Mouse (Mus musculus) midbrain, embryonic 10.5 days (tissue): Measurements from ENCODE around the gene Mrpl47. TPM values are rescaled to one million over a fixed set of nuclear protein-coding genes. Genes with fewer than 3 reads are reported as not detected.
"Not testable (repeated sequence)": the region's sequence is repeated elsewhere in the genome, so short reads cannot be mapped to it uniquely, and the experiment has no call there.

Experiments used
- DNase-seq: peaks from one replicate; pipeline ENCODE4 v3.0.0-alpha.2; 2017; ENCODE audit warnings: low spot score
- H3K27ac ChIP-seq: fragments of 300-500 bp; sonication (generic); replicated peaks from 2 replicates; pipeline ENCODE4 v1.5.1; 2016; ENCODE audit warnings: mild to moderate bottlenecking
- H3K27me3 ChIP-seq: fragments of 300-500 bp; sonication (generic); 2 replicates; pipeline ENCODE4 v1.6.1; 2016; ENCODE audit warnings: low read depth, mild to moderate bottlenecking; ENCODE audit not compliant: poor library complexity, severe bottlenecking
- H3K36me3 ChIP-seq: fragments of 300-500 bp; sonication (generic); 2 replicates; pipeline ENCODE4 v1.6.1; 2016; ENCODE audit warnings: mild to moderate bottlenecking, moderate library complexity
- H3K4me1 ChIP-seq: fragments of 300-500 bp; sonication (generic); 2 replicates; pipeline ENCODE4 v1.6.1; 2016
- H3K4me3 ChIP-seq: fragments of 300-500 bp; sonication (generic); 2 replicates; pipeline ENCODE4 v1.5.1; 2016; ENCODE audit warnings: mild to moderate bottlenecking, moderate library complexity
- H3K9me3 ChIP-seq: fragments of 300-500 bp; sonication (generic); replicated peaks from 2 replicates; pipeline ENCODE4 v1.6.1; 2016; ENCODE audit warnings: mild to moderate bottlenecking
- WGBS: fragments of 180-500 bp; shearing (Covaris S2); methylation state at CpG from one replicate; pipeline ENCODE4 v1.1.7; 2016; 5-methylcytosine and 5-hydroxymethylcytosine counted together
- polyA plus RNA-seq: library from polyadenylated mRNA; unstranded; fragments of >200 nt; fragmentation: Nextera tagmentation; extraction: Ambion mirVana; gene quantifications from 2 replicates; pipeline ENCODE4 v1.2.1, GENCODE M21; 2016

Gene Mrpl47
- polyA plus RNA-seq, 1 experiment from 2014 or later, result 38.6 TPM

GRCm38 (mm10) chr3:32704021-32704420 lies 33.4 kb downstream of the Mrpl47 start:
- DNase-seq, H3K9me3 ChIP-seq, H3K4me1 ChIP-seq, H3K27me3 ChIP-seq, H3K4me3 ChIP-seq, H3K27ac ChIP-seq, H3K36me3 ChIP-seq: not testable (repeated sequence)
- WGBS, result 93% methylated on average over 6 of the region's 6 CpGs

- Histone ChIP-seq H3K27ac (no peak overlapping the region), H3K4me3 (no peak overlapping the region), H3K36me3 (no peaks in the 10 kb centered on the region), H3K27me3 (no peaks in the 10 kb centered on the region), H3K9me3 (no peaks in the 10 kb centered on the region), H3K4me1 (peaks cover 10% of the 10 kb centered on the region)
- WGBS, result 44% methylated on average over 7 of the region's 7 CpGs
- DNase-seq, result peak; percentile 86
These were observed 39.1 kb downstream of the Mrpl47 start for GRCm38 (mm10) chr3:32698228-32698863.

GRCm38 (mm10) chr3:32695583-32695980 lies 41.8 kb downstream of the Mrpl47 start:
- H3K4me3 ChIP-seq, result no peak overlapping the region
- no peaks in the 10 kb centered on the region for H3K36me3 ChIP-seq
- no peaks in the 10 kb centered on the region for H3K9me3 ChIP-seq
- H3K27me3 ChIP-seq, result no peaks in the 10 kb centered on the region
- H3K4me1 ChIP-seq, result peaks cover 10% of the 10 kb centered on the region
- no peak for DNase-seq
- H3K27ac ChIP-seq, result no peak overlapping the region
- 90% methylated on average over 4 of the region's 4 CpGs for WGBS

GRCm38 (mm10) chr3:32694737-32695582 lies 42.4 kb downstream of the Mrpl47 start:
- Histone ChIP-seq H3K27ac (no peak overlapping the region), H3K36me3 (no peaks in the 10 kb centered on the region), H3K4me3 (no peak overlapping the region), H3K27me3 (no peaks in the 10 kb centered on the region), H3K4me1 (peaks cover 10% of the 10 kb centered on the region), H3K9me3 (no peaks in the 10 kb centered on the region)
- WGBS, result 82% methylated on average over 12 of the region's 12 CpGs
- DNase-seq, result no peak

- DNase-seq, result no peak
- WGBS, result 55% methylated on average over 5 of the region's 5 CpGs
These were observed 43.2 kb downstream of the Mrpl47 start for GRCm38 (mm10) chr3:32694211-32694610.

GRCm38 (mm10) chr3:32691841-32692240 lies 45.6 kb downstream of the Mrpl47 start:
- no peaks in the 10 kb centered on the region for H3K9me3 ChIP-seq
- no peaks in the 10 kb centered on the region for H3K36me3 ChIP-seq
- no peak overlapping the region for H3K27ac ChIP-seq
- peaks cover 10% of the 10 kb centered on the region for H3K4me1 ChIP-seq
- no peak for DNase-seq
- no peak overlapping the region for H3K4me3 ChIP-seq
- WGBS, result 81% methylated on average over 5 of the region's 5 CpGs
- H3K27me3 ChIP-seq, result no peaks in the 10 kb centered on the region

More at GRCm38 (mm10) chr3:32694211-32694610, 43.2 kb downstream of the Mrpl47 start:
- Histone ChIP-seq H3K4me3 (no peak overlapping the region), H3K36me3 (no peaks in the 10 kb centered on the region), H3K27me3 (no peaks in the 10 kb centered on the region), H3K9me3 (no peaks in the 10 kb centered on the region), H3K27ac (no peak overlapping the region), H3K4me1 (peaks cover 10% of the 10 kb centered on the region)

- WGBS, result 65% methylated on average over 1 of the region's 1 CpGs
- no peaks in the 10 kb centered on the region for H3K9me3 ChIP-seq
These were observed 46.5 kb downstream of the Mrpl47 start for GRCm38 (mm10) chr3:32690901-32691300.

GRCm38 (mm10) chr3:32690008-32690407 lies 47.4 kb downstream of the Mrpl47 start:
- peaks cover 10% of the 10 kb centered on the region for H3K4me1 ChIP-seq
- 87% methylated on average over 3 of the region's 3 CpGs for WGBS
- no peaks in the 10 kb centered on the region for H3K36me3 ChIP-seq

More at GRCm38 (mm10) chr3:32690901-32691300, 46.5 kb downstream of the Mrpl47 start:
- Histone ChIP-seq H3K36me3 (no peaks in the 10 kb centered on the region), H3K27me3 (no peaks in the 10 kb centered on the region), H3K27ac (no peak overlapping the region), H3K4me3 (no peak overlapping the region), H3K4me1 (peaks cover 10% of the 10 kb centered on the region)
- no peak for DNase-seq

GRCm38 (mm10) chr3:32689567-32689999 lies 47.8 kb downstream of the Mrpl47 start:
- no peaks in the 10 kb centered on the region for H3K9me3 ChIP-seq
- peaks cover 9% of the 10 kb centered on the region for H3K4me1 ChIP-seq
- H3K36me3 ChIP-seq, result no peaks in the 10 kb centered on the region
- no peaks in the 10 kb centered on the region for H3K27me3 ChIP-seq
- no peak overlapping the region for H3K4me3 ChIP-seq
- no peak for DNase-seq
- H3K27ac ChIP-seq, result no peak overlapping the region
- 92% methylated on average over 9 of the region's 9 CpGs for WGBS

More at GRCm38 (mm10) chr3:32690008-32690407, 47.4 kb downstream of the Mrpl47 start:
- no peaks in the 10 kb centered on the region for H3K9me3 ChIP-seq
- H3K27me3 ChIP-seq, result no peaks in the 10 kb centered on the region
- H3K4me3 ChIP-seq, result no peak overlapping the region
- no peak overlapping the region for H3K27ac ChIP-seq
- DNase-seq, result no peak

GRCm38 (mm10) chr3:32687156-32687555 lies 50.2 kb downstream of the Mrpl47 start:
- no peak for DNase-seq
- Histone ChIP-seq H3K4me1 (no peaks in the 10 kb centered on the region), H3K27ac (no peak overlapping the region), H3K9me3 (no peaks in the 10 kb centered on the region), H3K27me3 (no peaks in the 10 kb centered on the region), H3K36me3 (no peaks in the 10 kb centered on the region), H3K4me3 (no peak overlapping the region)
- WGBS, result 75% methylated on average over 4 of the region's 4 CpGs

GRCm38 (mm10) chr3:32686537-32686936 lies 50.9 kb downstream of the Mrpl47 start:
- H3K36me3 ChIP-seq, result no peaks in the 10 kb centered on the region
- DNase-seq, result no peak
- H3K9me3 ChIP-seq, result no peaks in the 10 kb centered on the region
- H3K27ac ChIP-seq, result no peak overlapping the region
- WGBS, result 71% methylated on average over 1 of the region's 1 CpGs
- no peak overlapping the region for H3K4me3 ChIP-seq
- no peaks in the 10 kb centered on the region for H3K27me3 ChIP-seq
- no peaks in the 10 kb centered on the region for H3K4me1 ChIP-seq

- no peaks in the 10 kb centered on the region for H3K36me3 ChIP-seq
- WGBS, result 89% methylated on average over 3 of the region's 3 CpGs
- H3K9me3 ChIP-seq, result no peaks in the 10 kb centered on the region
- no peaks in the 10 kb centered on the region for H3K27me3 ChIP-seq
- no peaks in the 10 kb centered on the region for H3K4me1 ChIP-seq
- H3K4me3 ChIP-seq, result no peak overlapping the region
- no peak for DNase-seq
- H3K27ac ChIP-seq, result no peak overlapping the region
These were observed 52.8 kb downstream of the Mrpl47 start for GRCm38 (mm10) chr3:32684631-32685030.

- no peak overlapping the region for H3K27ac ChIP-seq
- no peaks in the 10 kb centered on the region for H3K9me3 ChIP-seq
- no peak for DNase-seq
- no peaks in the 10 kb centered on the region for H3K4me1 ChIP-seq
- H3K4me3 ChIP-seq, result no peak overlapping the region
- no peaks in the 10 kb centered on the region for H3K27me3 ChIP-seq
- no peaks in the 10 kb centered on the region for H3K36me3 ChIP-seq
- 87% methylated on average over 12 of the region's 12 CpGs for whole genome bisulfite sequencing
These were observed 54.4 kb downstream of the Mrpl47 start for GRCm38 (mm10) chr3:32682910-32683531.
